Mouse (Mus musculus) midbrain, postnatal 0 days (tissue): ENCODE results near the gene Ccp110. TPM values are rescaled to one million over a fixed set of nuclear protein-coding genes. Genes with fewer than 3 reads are reported as not detected.

Experiments used
- ATAC-seq: fragments of 200-750 bp; cut with Nextera tagmentation; 2 replicates; pipeline ENCODE4 v1.8.0; 2017; ENCODE audit warnings: moderate number of reproducible peaks, mild to moderate bottlenecking, moderate TSS enrichment, moderate library complexity; ENCODE audit not compliant: low FRiP score
- DNase-seq: peaks from one replicate; pipeline ENCODE4 v3.0.0-alpha.2; 2015; ENCODE audit warnings: low spot score
- H3K27ac ChIP-seq: fragments of 300-500 bp; sonication (generic); 2 replicates; pipeline ENCODE4 v1.5.1; 2014; ENCODE audit warnings: low read depth, mild to moderate bottlenecking, low read length, mixed read lengths
- H3K27me3 ChIP-seq: fragments of 300-500 bp; sonication (generic); 2 replicates; pipeline ENCODE4 v1.6.1; 2014; ENCODE audit warnings: low read length, control low read depth, mixed read lengths; ENCODE audit not compliant: insufficient read depth
- H3K36me3 ChIP-seq: fragments of 300-500 bp; sonication (generic); 2 replicates; pipeline ENCODE4 v1.6.1; 2014; ENCODE audit warnings: low read length, control low read depth, mixed read lengths; ENCODE audit not compliant: insufficient read depth
- H3K4me1 ChIP-seq: fragments of 300-500 bp; sonication (generic); 2 replicates; pipeline ENCODE4 v1.6.1; 2014; ENCODE audit warnings: mild to moderate bottlenecking, control low read depth, antibody characterized with exemption, low read length, mixed read lengths; ENCODE audit not compliant: insufficient read depth
- H3K4me2 ChIP-seq: fragments of 300-500 bp; sonication (generic); 2 replicates; pipeline ENCODE4 v1.6.1; 2014; ENCODE audit warnings: low read depth, mild to moderate bottlenecking, low read length, mixed read lengths; ENCODE audit not compliant: poor library complexity, severe bottlenecking
- H3K4me3 ChIP-seq: fragments of 300-500 bp; sonication (generic); 2 replicates; pipeline ENCODE4 v1.5.1; 2014; ENCODE audit warnings: low read depth, mild to moderate bottlenecking, low read length, moderate library complexity
- H3K9ac ChIP-seq: fragments of 300-500 bp; sonication (generic); replicated peaks from 2 replicates; pipeline ENCODE4 v1.6.1; 2014; ENCODE audit warnings: mild to moderate bottlenecking, low read length, moderate library complexity, mixed read lengths; ENCODE audit not compliant: poor library complexity, severe bottlenecking
- H3K9me3 ChIP-seq: fragments of 300-500 bp; sonication (generic); 2 replicates; pipeline ENCODE4 v1.6.1; 2016; ENCODE audit warnings: low read length, control low read depth
- CTCF ChIP-seq: IDR thresholded peaks from 2 replicates; pipeline ENCODE4 v1.5.1; 2016; ENCODE audit warnings: antibody characterized with exemption, mild to moderate bottlenecking
- WGBS: fragments of 180-500 bp; shearing (Covaris S2); extraction: QIAGEN DNeasy Blood & Tissue Kit; methylation state at CpG from one replicate; pipeline ENCODE4 v1.1.7; 2014; 5-methylcytosine and 5-hydroxymethylcytosine counted together
- polyA plus RNA-seq: library from polyadenylated mRNA; unstranded; fragments of >200 nt; fragmentation: Nextera tagmentation; extraction: Ambion mirVana; gene quantifications from 2 replicates; pipeline ENCODE4 v1.2.1, GENCODE M21; 2015
- total RNA-seq: library from RNA; depleted of rRNA; stranded (reverse); fragments of >200 nt; gene quantifications from 2 replicates; pipeline ENCODE4 v1.2.3, GENCODE M21; 2014; rRNA removed

Gene Ccp110
- total RNA-seq (24.2 and 28.6 TPM in 2 replicates), polyA plus RNA-seq (14.7 and 17.4 TPM in 2 replicates)

GRCm38 (mm10) chr7:118712228-118713173, at the start of gene Ccp110:
Gene Ccp110 (plus strand): TSS chr7:118712552.
- WGBS = under 1% methylated on average over 48 of the region's 48 CpGs
- H3K9me3 ChIP-seq = no peaks in the 10 kb centered on the region
- peak within 1 kb of the TSS; percentile 62 for H3K4me2 ChIP-seq
- peak within 1 kb of the TSS; percentile 84 for H3K4me3 ChIP-seq
- TF ChIP-seq CTCF = peak; percentile 45
- H3K27me3 ChIP-seq = no peaks in the 10 kb centered on the region
- ATAC-seq = peak; percentile 95
- peaks cover 4% of the 10 kb centered on the region; the same call in 1 of the 2 replicates for H3K36me3 ChIP-seq
- peak; percentile 99 for DNase-seq
- H3K27ac ChIP-seq = peak within 1 kb of the TSS; percentile 85
- H3K4me1 ChIP-seq = peaks cover 6% of the 10 kb centered on the region
- peak within 1 kb of the TSS; percentile 77 for H3K9ac ChIP-seq

DNA sequence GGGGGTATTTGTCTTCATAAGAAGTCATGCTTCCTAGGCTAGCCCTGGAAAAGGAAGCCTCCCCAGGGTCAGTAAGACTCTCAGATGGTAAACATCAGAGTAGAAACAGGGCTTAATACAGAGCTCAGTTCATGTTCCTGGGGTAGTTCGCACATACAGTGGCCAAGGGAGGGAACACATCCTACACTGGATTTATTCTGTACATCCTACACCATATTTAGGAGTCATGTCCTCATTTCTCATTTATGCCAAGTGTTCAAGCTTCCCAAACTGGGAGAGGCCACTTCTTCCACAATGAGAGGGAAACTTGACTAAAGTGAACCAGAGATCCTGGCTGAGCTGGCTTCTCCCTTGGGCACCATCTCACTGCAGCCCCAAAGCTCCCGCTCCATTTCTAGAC, 44.6 kb upstream of the Ccp110 start:
- Histone ChIP-seq H3K27me3 (no peaks in the 10 kb centered on the region), H3K4me1 (no peaks in the 10 kb centered on the region), H3K4me3 (no peak overlapping the region), H3K36me3 (no peaks in the 10 kb centered on the region), H3K9me3 (no peaks in the 10 kb centered on the region), H3K27ac (no peak overlapping the region), H3K4me2 (no peak overlapping the region), H3K9ac (no peak overlapping the region)
- 93% methylated on average over 2 of the region's 2 CpGs for WGBS
- ATAC-seq (no peak), DNase-seq (no peak)
- TF ChIP-seq CTCF = no peak

DNA sequence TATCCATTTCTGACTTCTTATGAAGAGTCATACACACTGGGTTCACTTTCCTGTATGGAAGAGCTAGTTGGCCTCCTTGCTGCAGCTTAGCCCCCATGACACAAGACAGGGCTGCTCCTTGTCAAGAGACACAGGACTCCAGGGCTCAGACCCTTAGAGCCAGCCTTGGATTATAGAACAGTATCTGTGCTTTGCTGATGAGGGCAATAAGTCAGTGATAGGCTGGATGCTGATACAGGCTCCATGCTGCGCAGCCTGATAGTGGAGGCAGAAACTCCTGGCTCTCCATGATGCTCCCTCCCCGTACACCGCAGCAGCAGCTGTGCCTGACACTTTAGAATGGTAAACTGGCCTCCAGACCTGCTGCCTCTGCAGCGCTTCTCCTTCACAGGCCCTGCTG, 42.2 kb upstream of the Ccp110 start:
- Histone ChIP-seq H3K36me3 (no peaks in the 10 kb centered on the region), H3K9ac (no peak overlapping the region), H3K4me1 (no peaks in the 10 kb centered on the region), H3K4me2 (no peak overlapping the region), H3K27ac (no peak overlapping the region), H3K27me3 (no peaks in the 10 kb centered on the region), H3K9me3 (no peaks in the 10 kb centered on the region), H3K4me3 (no peak overlapping the region)
- no peak for TF ChIP-seq CTCF
- no peak for ATAC-seq
- no peak for DNase-seq
- WGBS = 74% methylated on average over 4 of the region's 4 CpGs

DNA sequence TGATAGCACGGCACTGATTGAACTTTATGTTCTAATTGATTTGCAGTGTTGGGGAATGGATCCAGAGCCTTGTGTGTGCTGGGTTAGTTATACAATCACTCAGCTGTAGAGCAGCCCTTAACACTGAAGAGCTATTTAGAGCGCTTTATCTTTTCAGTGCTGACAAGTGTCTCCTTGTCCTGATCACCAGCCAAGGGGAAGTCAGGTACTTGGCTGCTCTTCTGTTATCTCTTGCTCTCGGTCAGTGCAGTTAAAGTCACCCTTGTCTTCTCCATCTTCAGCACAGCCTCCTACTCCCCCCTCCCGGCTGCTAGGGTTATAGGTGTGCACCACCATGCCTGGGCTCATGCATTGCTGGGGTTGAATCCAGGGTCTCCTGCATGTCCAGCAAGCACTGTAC, 35.5 kb upstream of the Ccp110 start:
- TF ChIP-seq CTCF = no peak
- H3K9ac ChIP-seq = no peak overlapping the region
- H3K9me3 ChIP-seq = no peaks in the 10 kb centered on the region
- H3K4me3 ChIP-seq = no peak overlapping the region
- no peaks in the 10 kb centered on the region for H3K36me3 ChIP-seq
- WGBS = 90% methylated on average over 4 of the region's 4 CpGs
- H3K27me3 ChIP-seq = no peaks in the 10 kb centered on the region
- ATAC-seq (no peak), DNase-seq (no peak)
- H3K27ac ChIP-seq = no peak overlapping the region
- H3K4me2 ChIP-seq = no peak overlapping the region
- no peaks in the 10 kb centered on the region for H3K4me1 ChIP-seq

DNA sequence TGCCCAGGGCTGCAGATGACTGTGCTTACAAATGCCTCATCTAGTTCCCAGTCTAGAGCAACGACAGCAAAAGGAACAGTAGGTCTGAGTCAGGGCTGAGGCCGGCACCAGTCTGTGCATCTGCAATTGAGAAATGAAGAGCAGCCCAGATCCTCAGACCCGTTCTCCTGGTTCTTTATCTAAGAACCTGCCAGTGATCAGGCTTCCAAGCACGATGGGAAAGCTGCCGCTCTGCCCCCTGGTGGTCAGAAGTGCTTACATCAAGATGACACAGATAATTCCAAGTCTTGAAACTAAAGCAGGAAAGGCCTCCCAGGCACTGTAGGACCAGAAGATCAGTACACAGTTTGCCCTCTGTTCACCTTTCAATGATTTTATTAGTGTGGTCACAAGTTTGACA, 24.2 kb upstream of the Ccp110 start:
- Histone ChIP-seq H3K4me1 (no peaks in the 10 kb centered on the region), H3K27ac (no peak overlapping the region), H3K9me3 (no peaks in the 10 kb centered on the region), H3K4me3 (no peak overlapping the region), H3K9ac (no peak overlapping the region), H3K36me3 (peaks cover 42% of the 10 kb centered on the region), H3K4me2 (no peak overlapping the region), H3K27me3 (no peaks in the 10 kb centered on the region)
- DNase-seq (peak; percentile 95), ATAC-seq (peak; percentile 66; the same call in 1 of the 2 replicates)
- WGBS = 22% methylated on average over 5 of the region's 5 CpGs
- peak; percentile 94 for TF ChIP-seq CTCF

DNA sequence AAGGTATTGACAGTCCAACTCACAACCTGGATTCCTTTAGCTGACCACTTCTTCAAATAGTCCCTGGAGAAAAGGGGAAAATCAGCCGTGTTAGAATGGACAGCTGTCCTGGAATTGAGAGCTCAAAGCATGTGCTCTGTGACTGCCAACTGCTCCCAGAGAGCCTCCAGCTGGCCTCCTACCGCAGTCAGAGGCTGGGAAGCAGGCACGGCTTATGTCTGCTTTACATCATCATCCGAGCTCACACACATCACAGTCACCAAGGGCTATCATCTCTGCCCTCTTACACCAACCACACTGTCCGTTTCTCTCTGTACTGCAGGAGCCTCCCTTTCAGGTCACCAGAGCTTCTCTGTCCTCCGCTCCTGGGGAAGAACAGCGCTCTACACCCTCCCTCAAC, 23.3 kb upstream of the Ccp110 start:
- Histone ChIP-seq H3K4me3 (no peak overlapping the region), H3K36me3 (peaks cover 45% of the 10 kb centered on the region), H3K9ac (no peak overlapping the region), H3K9me3 (no peaks in the 10 kb centered on the region), H3K27ac (no peak overlapping the region), H3K4me1 (no peaks in the 10 kb centered on the region), H3K4me2 (no peak overlapping the region), H3K27me3 (no peaks in the 10 kb centered on the region)
- no peak for ATAC-seq
- WGBS = 85% methylated on average over 7 of the region's 7 CpGs
- no peak for DNase-seq
- no peak for TF ChIP-seq CTCF
